Mouse (Mus musculus) WW6 (cell line): ENCODE measurements around the gene A830005F24Rik.
"Not testable (repeated sequence)": the region's sequence is repeated elsewhere in the genome, so short reads cannot be mapped to it uniquely, and the experiment has no call there.

Experiments
- DNase-seq: peaks from one replicate; pipeline ENCODE4 v3.0.0-alpha.2; 2013; ENCODE audit warnings: low read depth, low spot score

The A830005F24Rik gene

GRCm38 (mm10) chr13:48513003-48513929 is at the start of gene A830005F24Rik, which contains the start of gene Zfp169:
TSS of gene A830005F24Rik (plus strand) at chr13:48513570.
TSS of gene Zfp169 (minus strand) at chr13:48513451.
- peak; percentile 68 for DNase-seq

GRCm38 (mm10) chr13:48464170-48464569 is 49.2 kb upstream of the A830005F24Rik start:
- DNase-seq, result peak; percentile 31

GRCm38 (mm10) chr13:48466186-48466585 is 47.2 kb upstream of the A830005F24Rik start:
- no peak for DNase-seq

GRCm38 (mm10) chr13:48468656-48469180 is 44.7 kb upstream of the A830005F24Rik start:
- DNase-seq, result no peak

GRCm38 (mm10) chr13:48483606-48484005 is 29.8 kb upstream of the A830005F24Rik start:
- no peak for DNase-seq

GRCm38 (mm10) chr13:48490396-48491182 is 22.8 kb upstream of the A830005F24Rik start:
- DNase-seq, result peak; percentile 61

- no peak for DNase-seq
These were observed 20.2 kb upstream of the A830005F24Rik start for GRCm38 (mm10) chr13:48493183-48493582.

GRCm38 (mm10) chr13:48497693-48498221 is 15.6 kb upstream of the A830005F24Rik start:
- DNase-seq, result peak; percentile 43

- DNase-seq, result no peak
These were observed 14.7 kb upstream of the A830005F24Rik start for GRCm38 (mm10) chr13:48498676-48499075.

GRCm38 (mm10) chr13:48502422-48502821 is 10.9 kb upstream of the A830005F24Rik start:
- DNase-seq, result no peak

- DNase-seq, result no peak
These were observed 4.7 kb upstream of the A830005F24Rik start for GRCm38 (mm10) chr13:48508661-48509060.

- DNase-seq, result no peak
These were observed 2.5 kb downstream of the A830005F24Rik start for GRCm38 (mm10) chr13:48515861-48516260.

GRCm38 (mm10) chr13:48519122-48519521 is 5.8 kb downstream of the A830005F24Rik start:
- not testable (repeated sequence) for DNase-seq

- DNase-seq, result no peak
These were observed 12.4 kb downstream of the A830005F24Rik start for GRCm38 (mm10) chr13:48525745-48526144.

- peak; percentile 71 for DNase-seq
These were observed 14.9 kb downstream of the A830005F24Rik start for GRCm38 (mm10) chr13:48528123-48528871.

- no peak for DNase-seq
These were observed 15.7 kb downstream of the A830005F24Rik start for GRCm38 (mm10) chr13:48529028-48529427.

- DNase-seq, result no peak
These were observed 17.3 kb downstream of the A830005F24Rik start for GRCm38 (mm10) chr13:48530685-48531084.

GRCm38 (mm10) chr13:48531448-48531847 is 18.1 kb downstream of the A830005F24Rik start:
- DNase-seq, result no peak

- DNase-seq, result no peak
These were observed 20.1 kb downstream of the A830005F24Rik start for GRCm38 (mm10) chr13:48533441-48533840.

GRCm38 (mm10) chr13:48540488-48540887 is 27.1 kb downstream of the A830005F24Rik start:
- DNase-seq, result no peak

- DNase-seq, result no peak
These were observed 31.0 kb downstream of the A830005F24Rik start for GRCm38 (mm10) chr13:48544391-48544790.
